Mouse (Mus musculus) spleen, adult 2 months (tissue): ENCODE measurements around the gene Syngr1. TPM values are rescaled to one million over a fixed set of nuclear protein-coding genes. Genes with fewer than 3 reads are reported as not detected.

Experiments
- DNase-seq, 2 experiments: peaks; one replicate each; pipeline versions ENCODE4 v3.0.0 to v3.0.0-alpha.2; 2012 to 2021; ENCODE audit warnings: low spot score in 2 of 2, low read depth in 1 of 2
- H3K27ac ChIP-seq: fragments of 200-500 bp; 2 replicates; pipeline ENCODE4 v1.5.1; 2012; ENCODE audit warnings: low read length, inconsistent platforms; ENCODE audit not compliant: insufficient read depth
- H3K27me3 ChIP-seq: fragments of 200-500 bp; 2 replicates; pipeline ENCODE4 v1.6.1; 2012; ENCODE audit warnings: mild to moderate bottlenecking, moderate library complexity, low read length, inconsistent platforms; ENCODE audit not compliant: control insufficient read depth, insufficient read depth
- H3K36me3 ChIP-seq: fragments of 200-500 bp; 2 replicates; pipeline ENCODE4 v1.6.1; 2012; ENCODE audit warnings: mild to moderate bottlenecking, low read length, inconsistent platforms; ENCODE audit not compliant: control insufficient read depth, insufficient read depth
- H3K4me1 ChIP-seq: fragments of 200-500 bp; 2 replicates; pipeline ENCODE4 v1.6.1; 2011; ENCODE audit warnings: inconsistent platforms; ENCODE audit not compliant: control insufficient read depth, insufficient read depth, insufficient read length
- H3K4me3 ChIP-seq: fragments of 200-500 bp; 2 replicates; pipeline ENCODE4 v1.5.1; 2011; ENCODE audit warnings: mild to moderate bottlenecking, inconsistent platforms; ENCODE audit not compliant: insufficient read depth, insufficient read length; ENCODE audit errors: extremely low read depth
- CTCF ChIP-seq: fragments of 200-500 bp; IDR thresholded peaks from 2 replicates; pipeline ENCODE4 v1.5.1; 2011; ENCODE audit warnings: mild to moderate bottlenecking, inconsistent platforms; ENCODE audit not compliant: insufficient read depth, insufficient read length, insufficient replicate concordance; ENCODE audit errors: extremely low read depth
- POLR2A ChIP-seq: fragments of 200-500 bp; IDR thresholded peaks from 2 replicates; pipeline ENCODE4 v1.6.1; 2011; ENCODE audit warnings: low read depth, low read length, inconsistent platforms
- WGBS: fragments of 180-500 bp; shearing (Covaris S2); methylation state at CpG from one replicate; pipeline ENCODE4 v1.1.7; 2018; 5-methylcytosine and 5-hydroxymethylcytosine counted together
- polyA plus RNA-seq: library from polyadenylated mRNA; depleted of rRNA; stranded (reverse); fragments of >200 nt; gene quantifications from 2 replicates; pipeline ENCODE4 v1.2.3, GENCODE M21; 2012

Gene Syngr1
- polyA plus RNA-seq, 1 experiment: 9.9 TPM

GRCm38 (mm10) chr15:80081801-80082546 lies 9.2 kb upstream of the Syngr1 start:
- Histone ChIP-seq H3K36me3 (peaks cover 39% of the 10 kb centered on the region), H3K4me1 (peaks cover 3% of the 10 kb centered on the region; the same call in 1 of the 2 replicates), H3K27ac (no peak overlapping the region), H3K27me3 (no peaks in the 10 kb centered on the region), H3K4me3 (peak overlapping the region; percentile 68)
- no peak for DNase-seq
- 12% methylated on average over 11 of the region's 11 CpGs for WGBS
- TF ChIP-seq POLR2A: no peak
- no peak for TF ChIP-seq CTCF

GRCm38 (mm10) chr15:80082661-80083275 lies 8.4 kb upstream of the Syngr1 start:
- Histone ChIP-seq H3K36me3 (peaks cover 35% of the 10 kb centered on the region), H3K27me3 (no peaks in the 10 kb centered on the region), H3K27ac (peak overlapping the region; percentile 71), H3K4me3 (peak overlapping the region; percentile 68), H3K4me1 (peaks cover 3% of the 10 kb centered on the region; the same call in 1 of the 2 replicates)
- DNase-seq: no peak
- TF ChIP-seq POLR2A (no peak), CTCF (no peak)
- under 1% methylated on average over 21 of the region's 21 CpGs for WGBS

- TF ChIP-seq CTCF (no peak), POLR2A (peak; percentile 100)
- H3K4me1 ChIP-seq: peaks cover 3% of the 10 kb centered on the region; the same call in 1 of the 2 replicates
- no peaks in the 10 kb centered on the region for H3K27me3 ChIP-seq
- peak overlapping the region; percentile 86 for H3K27ac ChIP-seq
- peak overlapping the region; percentile 68 for H3K4me3 ChIP-seq
- H3K36me3 ChIP-seq: peaks cover 31% of the 10 kb centered on the region
- WGBS: under 1% methylated on average over 30 of the region's 30 CpGs
- DNase-seq: peak; percentile 95 to 99
Measured at GRCm38 (mm10) chr15:80083276-80083731, 7.8 kb upstream of the Syngr1 start.

GRCm38 (mm10) chr15:80083740-80084139 lies 7.4 kb upstream of the Syngr1 start:
- no peak for DNase-seq
- Histone ChIP-seq H3K4me1 (peaks cover 3% of the 10 kb centered on the region; the same call in 1 of the 2 replicates), H3K36me3 (peaks cover 26% of the 10 kb centered on the region), H3K27ac (peak overlapping the region; percentile 86), H3K27me3 (no peaks in the 10 kb centered on the region), H3K4me3 (peak overlapping the region; percentile 61)
- TF ChIP-seq CTCF: no peak
- no peak for TF ChIP-seq POLR2A
- 3% methylated on average over 12 of the region's 12 CpGs for WGBS

GRCm38 (mm10) chr15:80087406-80088012 lies 3.6 kb upstream of the Syngr1 start:
- 78% methylated on average over 9 of the region's 9 CpGs for WGBS
- H3K4me1 ChIP-seq: peaks cover 3% of the 10 kb centered on the region
- no peak overlapping the region for H3K27ac ChIP-seq
- no peak for DNase-seq
- no peak for TF ChIP-seq CTCF
- TF ChIP-seq POLR2A: no peak
- H3K36me3 ChIP-seq: no peaks in the 10 kb centered on the region
- H3K27me3 ChIP-seq: peaks cover 5% of the 10 kb centered on the region; the same call in 1 of the 2 replicates
- no peak overlapping the region for H3K4me3 ChIP-seq

GRCm38 (mm10) chr15:80088637-80089036 lies 2.5 kb upstream of the Syngr1 start:
- peaks cover 3% of the 10 kb centered on the region for H3K4me1 ChIP-seq
- peak; percentile 91 for DNase-seq
- no peak overlapping the region for H3K27ac ChIP-seq
- peaks cover 5% of the 10 kb centered on the region; the same call in 1 of the 2 replicates for H3K27me3 ChIP-seq
- no peak overlapping the region for H3K4me3 ChIP-seq
- no peaks in the 10 kb centered on the region for H3K36me3 ChIP-seq
- TF ChIP-seq CTCF: peak; percentile 85; the same call in 1 of the 2 replicates
- TF ChIP-seq POLR2A: no peak
- 26% methylated on average over 4 of the region's 4 CpGs for WGBS
